Mouse (Mus musculus) thymus, postnatal 14 days (tissue): ENCODE data around the gene Sstr3.
A peak's percentile ranks its signal among the peaks of the same experiment; 100 is the strongest.

Source experiments
- DNase-seq: peaks from one replicate; pipeline ENCODE4 v3.0.0; 2021

The Sstr3 gene

GRCm38 (mm10) chr15:78530671-78531450 lies 13.6 kb downstream of the Sstr3 start, which contains the start of gene C1qtnf6:
TSS of gene C1qtnf6 (minus strand) at chr15:78531416.
- no peak for DNase-seq

- DNase-seq: no peak
These were observed 14.3 kb downstream of the Sstr3 start for GRCm38 (mm10) chr15:78530141-78530540.

- DNase-seq: no peak
These were observed 15.0 kb downstream of the Sstr3 start for GRCm38 (mm10) chr15:78529428-78529990.

- peak; percentile 22 for DNase-seq
These were observed 15.6 kb downstream of the Sstr3 start for GRCm38 (mm10) chr15:78528726-78529411.

GRCm38 (mm10) chr15:78527973-78528372 lies 16.5 kb downstream of the Sstr3 start:
- peak; percentile 55 for DNase-seq

GRCm38 (mm10) chr15:78524163-78524562 lies 20.3 kb downstream of the Sstr3 start:
- DNase-seq: no peak

GRCm38 (mm10) chr15:78521892-78522291 lies 22.6 kb downstream of the Sstr3 start:
- DNase-seq: no peak

- no peak for DNase-seq
These were observed 23.2 kb downstream of the Sstr3 start for GRCm38 (mm10) chr15:78521331-78521730.

- no peak for DNase-seq
These were observed 24.3 kb downstream of the Sstr3 start for GRCm38 (mm10) chr15:78520112-78520715.

GRCm38 (mm10) chr15:78518221-78518620 lies 26.3 kb downstream of the Sstr3 start:
- DNase-seq: peak; percentile 60

- DNase-seq: no peak
These were observed 28.7 kb downstream of the Sstr3 start for GRCm38 (mm10) chr15:78515759-78516158.

GRCm38 (mm10) chr15:78514393-78515146 lies 29.9 kb downstream of the Sstr3 start:
- DNase-seq: peak; percentile 77

GRCm38 (mm10) chr15:78513019-78513418 lies 31.5 kb downstream of the Sstr3 start:
- no peak for DNase-seq

GRCm38 (mm10) chr15:78511951-78512350 lies 32.5 kb downstream of the Sstr3 start:
- no peak for DNase-seq

- DNase-seq: no peak
These were observed 33.7 kb downstream of the Sstr3 start for GRCm38 (mm10) chr15:78510736-78511135.

- DNase-seq: no peak
These were observed 34.3 kb downstream of the Sstr3 start for GRCm38 (mm10) chr15:78510121-78510576.

GRCm38 (mm10) chr15:78509297-78509899 lies 35.1 kb downstream of the Sstr3 start:
- DNase-seq: no peak

GRCm38 (mm10) chr15:78508443-78508842 lies 36.0 kb downstream of the Sstr3 start:
- no peak for DNase-seq

- DNase-seq: no peak
These were observed 38.9 kb downstream of the Sstr3 start for GRCm38 (mm10) chr15:78505541-78505940.

GRCm38 (mm10) chr15:78504816-78505215 lies 39.7 kb downstream of the Sstr3 start:
- DNase-seq: no peak

GRCm38 (mm10) chr15:78504013-78504412 lies 40.5 kb downstream of the Sstr3 start:
- DNase-seq: no peak
